Mouse (Mus musculus) thymus, postnatal 4 days (tissue): ENCODE results near the gene Brd7.

ENCODE experiments used
- DNase-seq: peaks from one replicate; pipeline ENCODE4 v3.0.0; 2021

Gene Brd7

DNA sequence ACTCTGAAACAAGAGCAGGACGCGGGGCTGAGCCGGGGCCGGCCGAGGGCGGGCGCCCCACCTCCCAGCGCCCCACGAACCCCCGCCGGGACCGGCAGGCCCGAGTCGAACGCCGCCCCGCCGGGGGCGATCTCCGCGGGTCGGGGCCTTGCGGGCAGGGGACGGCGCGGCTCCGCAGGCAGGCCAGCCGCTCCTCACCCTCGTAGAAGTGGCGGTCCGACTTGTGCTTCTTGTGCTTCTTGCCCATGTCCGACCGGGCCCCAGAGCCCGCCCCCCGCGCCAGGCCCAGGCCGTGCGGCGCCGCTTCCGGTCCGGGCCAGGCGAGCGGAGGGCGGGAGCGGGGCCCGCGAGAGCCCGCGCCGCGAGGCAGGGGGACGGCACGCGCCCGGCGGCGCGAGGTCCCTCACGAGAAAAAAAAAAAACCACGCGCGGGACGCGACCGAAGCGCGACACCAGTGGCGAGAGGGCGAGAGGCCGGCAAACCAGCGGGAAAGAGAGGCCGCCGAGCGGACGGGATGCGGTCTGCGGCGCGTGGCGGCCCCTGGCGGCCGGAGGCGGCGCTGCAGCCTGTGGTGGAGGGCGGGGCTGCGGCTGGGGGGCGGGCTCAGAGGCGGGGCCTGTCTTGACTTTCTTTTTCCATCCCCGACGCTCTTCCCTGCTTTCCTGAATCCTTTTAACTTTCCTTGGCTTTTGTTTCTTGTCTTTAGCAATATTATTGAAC lies at the start of gene Brd7:
TSS of gene Brd7 (minus strand) at position 487 of the 721 bp plus-strand sequence.
- peak; percentile 90 for DNase-seq

DNA sequence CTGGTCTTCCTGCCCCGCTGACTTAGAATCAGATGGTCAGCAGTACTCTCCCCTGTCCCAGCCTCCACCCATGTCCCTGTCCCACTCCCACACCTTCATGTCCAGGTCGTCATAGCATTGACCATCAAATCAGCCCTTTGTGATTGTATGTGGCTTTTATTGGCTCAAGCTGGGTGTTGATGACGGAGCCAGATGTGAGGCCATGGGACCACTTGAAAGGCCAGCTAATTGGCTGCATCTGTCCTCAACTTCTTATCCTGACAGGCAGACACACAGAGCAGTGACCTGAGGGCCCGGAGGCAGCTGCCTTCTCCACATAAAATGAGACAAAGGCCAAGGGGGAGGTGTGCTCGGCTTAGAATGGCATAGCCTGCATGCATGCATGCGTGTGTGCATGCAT lies 49.5 kb upstream of the Brd7 start:
- no peak for DNase-seq

DNA sequence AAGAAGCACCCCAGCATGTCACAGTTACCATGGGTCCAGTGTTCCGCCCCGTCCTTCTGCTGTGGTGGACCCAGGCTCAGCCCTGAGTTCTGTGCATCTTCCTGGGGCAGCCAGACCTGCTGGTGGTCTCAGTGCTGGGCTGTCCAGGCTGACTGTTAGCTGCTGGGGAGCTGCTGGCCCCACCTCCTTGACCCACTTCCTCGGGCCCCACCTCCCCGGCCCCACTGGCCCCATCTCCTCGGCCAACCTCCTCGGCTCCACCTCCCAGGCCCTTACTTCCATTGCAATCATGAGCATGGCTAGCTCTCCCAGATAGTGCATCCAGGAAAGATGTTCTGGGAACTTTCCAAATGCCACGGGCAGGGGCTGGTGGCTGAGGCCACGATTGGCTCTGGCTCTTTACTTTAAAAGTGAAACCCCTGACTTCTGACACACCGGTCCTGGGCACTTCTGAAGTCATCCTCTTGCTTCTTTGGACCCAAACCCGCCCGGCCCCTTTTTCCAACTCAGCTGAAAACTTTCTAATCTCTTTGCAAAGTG lies 47.5 kb upstream of the Brd7 start:
- no peak for DNase-seq

DNA sequence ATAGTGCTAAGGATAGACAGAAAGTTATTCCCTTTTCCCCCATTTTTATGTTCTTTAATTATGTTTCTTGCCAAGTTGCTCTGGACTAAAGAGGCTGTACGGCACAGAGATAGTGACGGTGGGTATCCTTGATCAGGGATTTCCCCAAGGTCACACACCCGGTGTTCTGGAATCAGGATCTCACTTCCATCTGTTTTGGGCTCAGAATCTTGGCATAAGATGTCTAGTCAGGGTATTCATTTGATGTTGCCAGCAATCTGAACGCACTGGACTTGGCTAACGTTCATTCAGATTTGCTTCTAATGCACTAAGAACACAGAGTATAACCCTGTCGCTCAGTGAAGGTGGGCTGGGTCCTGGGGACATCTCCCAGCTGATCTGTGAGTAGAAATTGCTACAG lies 45.7 kb upstream of the Brd7 start:
- no peak for DNase-seq

DNA sequence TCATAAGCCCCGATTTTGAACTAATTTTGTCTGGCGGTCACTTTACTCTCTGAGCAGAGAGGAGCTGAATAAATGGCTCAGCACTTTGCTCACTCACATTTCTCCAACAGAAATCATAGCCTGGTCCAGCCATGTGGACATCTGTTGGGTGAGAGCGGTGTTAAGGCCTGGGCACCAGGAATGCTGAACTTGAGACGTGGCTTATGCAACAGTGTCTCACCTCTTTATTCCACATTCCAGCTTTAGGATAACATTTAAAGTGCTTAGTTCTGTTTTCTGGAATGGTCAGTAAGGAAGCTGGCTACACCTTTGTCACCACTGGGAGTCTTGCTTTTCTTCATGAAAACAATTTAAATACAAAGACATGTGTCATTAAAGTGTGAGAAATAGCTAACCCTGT lies 36.1 kb upstream of the Brd7 start:
- DNase-seq: no peak

DNA sequence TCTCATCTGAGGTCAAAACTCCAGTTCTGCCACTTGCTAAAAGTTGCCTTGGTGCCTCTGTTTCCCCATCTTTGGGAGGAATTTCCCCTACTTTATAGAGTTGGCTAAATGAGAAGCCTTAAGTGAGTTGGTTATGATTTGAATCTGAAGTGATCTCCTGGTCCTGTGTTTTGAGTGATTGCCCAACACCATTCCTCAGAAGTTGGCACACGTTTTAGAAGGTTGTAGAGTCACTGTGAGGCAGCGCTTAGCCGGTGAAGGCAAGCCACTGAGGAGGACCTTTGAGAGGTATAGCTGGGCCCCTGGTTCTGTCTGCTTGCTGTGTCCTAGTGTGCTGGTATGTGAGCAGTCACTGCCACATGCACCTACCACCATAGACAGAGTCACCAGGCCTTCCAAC lies 31.3 kb upstream of the Brd7 start:
- DNase-seq: no peak

DNA sequence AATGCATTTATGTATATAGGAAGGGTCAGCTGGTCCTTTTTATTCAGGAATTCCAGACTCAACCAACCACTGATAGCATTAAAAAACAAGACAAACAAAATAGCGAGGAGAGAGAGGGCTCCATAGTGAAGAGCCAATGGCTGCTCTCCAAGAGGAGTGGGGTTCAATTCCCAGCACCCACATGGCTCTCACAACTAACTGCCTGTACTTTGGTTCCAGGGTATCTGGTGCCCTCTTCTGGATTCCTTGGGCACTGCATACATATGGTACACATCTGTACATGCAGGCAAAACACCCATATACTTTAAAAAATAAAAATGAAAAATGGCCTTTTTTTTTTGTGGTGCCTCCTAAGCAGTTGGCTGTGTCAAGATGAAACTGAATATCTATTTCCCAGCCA lies 28.8 kb upstream of the Brd7 start:
- DNase-seq: peak; percentile 69

DNA sequence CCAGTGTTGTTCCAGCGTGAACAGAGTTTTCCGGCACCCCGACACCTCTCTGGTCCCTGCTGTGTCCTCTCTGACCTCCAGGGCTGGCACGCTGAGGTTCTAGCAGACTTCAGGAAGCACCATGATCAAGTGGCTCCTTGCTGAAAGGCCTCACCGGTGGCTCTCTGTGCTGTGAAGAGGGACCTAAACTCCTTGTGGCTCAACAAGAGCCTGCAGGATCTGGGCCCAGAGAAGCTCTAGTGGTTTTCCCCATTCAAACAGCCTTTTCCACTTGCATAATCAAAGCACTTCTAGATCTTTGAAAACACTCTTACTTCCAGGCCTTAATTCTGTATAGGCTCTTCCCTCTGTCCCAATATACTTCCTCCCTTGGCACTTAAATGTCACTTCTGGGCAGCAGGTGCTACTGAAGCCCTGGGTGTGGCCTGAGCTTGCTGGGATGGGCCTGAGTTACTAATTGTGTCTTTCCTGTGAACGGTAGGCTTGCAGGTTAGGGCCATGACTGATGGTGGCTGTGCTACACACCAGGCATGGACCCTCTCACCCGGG lies 26.8 kb upstream of the Brd7 start:
- DNase-seq: no peak

DNA sequence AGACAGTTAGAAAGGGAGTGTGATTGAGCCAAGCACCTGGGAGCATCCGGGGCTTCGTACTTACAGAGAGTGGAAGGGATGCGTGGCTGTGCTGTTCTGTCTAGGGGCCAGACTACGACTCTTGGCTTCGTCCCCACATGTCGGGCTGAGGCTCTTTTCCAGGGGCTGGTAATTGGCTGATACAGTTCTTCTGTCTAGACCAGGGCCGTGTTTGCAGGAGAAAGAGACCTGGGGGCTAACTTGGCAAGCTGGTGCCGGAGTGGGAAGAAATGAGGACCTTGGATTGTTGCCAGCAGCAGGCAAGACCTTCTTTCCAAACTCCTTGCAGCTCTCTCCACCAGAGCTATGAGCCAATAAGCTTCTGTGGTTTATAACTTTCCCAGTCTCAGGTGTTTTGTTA lies 25.9 kb upstream of the Brd7 start:
- no peak for DNase-seq

DNA sequence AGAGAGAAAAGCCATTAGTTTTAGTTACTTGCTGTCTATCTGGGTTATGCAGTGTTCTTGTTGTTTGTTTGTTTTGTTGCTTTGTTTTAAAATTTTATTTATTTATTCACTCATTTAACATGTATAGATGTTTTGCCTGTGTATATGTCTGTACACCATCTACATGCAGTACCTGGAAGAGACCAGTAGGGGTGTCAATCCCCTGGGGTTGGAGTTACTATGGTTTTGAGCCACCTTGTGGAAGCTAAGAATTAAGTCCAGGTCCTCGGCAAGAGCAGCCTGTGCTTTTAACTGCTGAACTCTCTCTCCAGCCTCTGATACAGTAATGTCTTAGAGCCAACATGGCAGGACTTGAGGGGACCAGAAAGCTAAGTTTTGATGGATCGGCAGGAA lies 21.2 kb upstream of the Brd7 start:
- no peak for DNase-seq

DNA sequence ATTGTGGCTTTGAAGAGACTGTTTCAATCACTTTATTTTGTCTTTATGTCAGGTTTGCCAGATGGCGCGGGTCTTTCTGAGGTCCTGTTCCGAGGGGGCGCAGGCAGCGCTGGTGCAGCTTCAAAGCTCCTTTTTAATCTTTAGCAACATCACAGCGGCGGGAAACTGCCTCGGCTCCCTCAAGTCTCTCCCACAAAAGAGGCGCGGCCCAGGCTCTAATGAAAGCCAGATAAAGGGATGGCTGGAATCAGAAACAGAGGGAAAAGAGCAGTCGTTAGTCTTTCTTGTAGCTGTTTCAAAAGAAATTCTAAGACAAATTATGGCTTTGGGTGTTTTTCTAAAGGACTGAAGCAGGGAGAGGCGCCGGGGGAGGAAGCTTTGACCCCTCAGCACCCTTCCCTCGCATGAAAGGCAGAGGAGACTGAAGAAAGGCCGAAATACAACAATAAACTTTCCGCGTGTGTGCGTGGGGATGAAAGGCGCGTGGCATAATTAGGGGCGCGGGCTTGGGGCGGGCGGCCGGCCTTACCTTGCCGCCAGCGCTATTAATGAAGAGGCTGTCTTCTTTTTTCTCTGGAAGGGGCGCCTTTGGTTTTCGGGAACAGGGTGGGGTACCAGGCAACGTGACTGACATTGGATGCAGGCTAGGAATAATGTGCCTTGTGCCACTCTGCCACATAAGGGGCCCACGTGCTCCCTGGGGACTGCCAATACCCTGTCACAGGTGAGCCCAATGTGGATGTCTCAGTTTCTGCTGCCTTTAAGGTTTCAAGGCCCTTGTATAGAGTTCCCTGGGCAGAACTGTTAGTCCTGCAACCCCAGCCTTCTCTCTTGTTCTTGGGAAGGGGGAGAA lies 20.5 kb upstream of the Brd7 start:
- peak; percentile 42 for DNase-seq

DNA sequence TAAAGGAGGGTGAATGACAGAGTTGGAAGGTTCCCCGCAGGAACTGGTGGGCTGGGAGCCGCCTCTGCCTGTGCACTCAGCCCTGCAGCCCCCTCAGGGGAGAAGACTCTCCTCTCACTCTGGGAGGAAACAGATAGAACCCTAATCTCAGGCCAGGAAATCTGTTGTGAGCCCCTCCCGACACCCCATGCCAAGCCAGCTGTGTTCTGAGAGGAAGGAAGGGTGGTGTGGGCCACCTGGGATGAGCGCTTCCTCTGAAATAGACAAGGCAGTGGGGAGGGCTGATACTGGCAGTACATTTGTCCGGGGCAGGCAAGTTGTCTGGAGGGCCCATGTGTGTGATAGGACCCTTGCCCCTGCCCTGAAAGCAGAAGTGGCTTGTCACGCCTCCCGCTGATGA lies 18.5 kb upstream of the Brd7 start:
- DNase-seq: peak; percentile 49

DNA sequence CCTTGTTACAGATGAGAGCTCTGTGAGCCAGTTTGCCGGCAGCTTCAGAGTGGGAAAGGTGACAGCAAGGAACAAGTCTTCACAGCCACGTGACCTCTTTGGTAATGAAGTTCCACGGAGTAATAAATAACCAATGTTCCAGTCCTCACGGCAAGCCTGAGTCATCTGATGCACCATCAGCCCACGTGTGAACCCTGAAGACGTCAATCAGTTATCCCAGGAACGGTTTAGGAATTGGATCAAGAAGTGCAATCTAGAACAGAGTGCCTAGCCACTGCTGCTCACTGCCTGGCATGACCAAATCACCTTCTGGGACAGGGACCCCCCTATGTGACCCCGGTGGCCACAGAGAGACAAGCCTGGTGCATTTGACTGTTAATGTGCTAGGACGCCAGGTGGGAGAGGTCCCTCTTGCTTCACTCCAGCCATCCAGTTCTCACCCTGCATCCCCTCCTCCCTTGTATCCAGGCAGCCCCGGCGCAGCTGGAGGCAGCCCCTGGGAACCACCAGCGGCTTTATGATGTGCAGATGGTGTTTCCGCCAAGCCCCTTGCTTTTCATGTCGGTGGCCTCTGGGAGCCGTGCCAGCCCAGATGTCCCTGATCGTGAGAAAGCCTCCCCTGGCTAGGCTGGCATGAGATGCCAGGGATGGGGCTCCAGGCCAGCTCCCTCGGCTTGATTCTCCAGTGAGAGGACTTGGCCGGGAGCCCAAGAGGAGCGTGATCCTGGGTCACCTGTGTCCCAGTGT lies 15.0 kb upstream of the Brd7 start:
- peak; percentile 57 for DNase-seq

DNA sequence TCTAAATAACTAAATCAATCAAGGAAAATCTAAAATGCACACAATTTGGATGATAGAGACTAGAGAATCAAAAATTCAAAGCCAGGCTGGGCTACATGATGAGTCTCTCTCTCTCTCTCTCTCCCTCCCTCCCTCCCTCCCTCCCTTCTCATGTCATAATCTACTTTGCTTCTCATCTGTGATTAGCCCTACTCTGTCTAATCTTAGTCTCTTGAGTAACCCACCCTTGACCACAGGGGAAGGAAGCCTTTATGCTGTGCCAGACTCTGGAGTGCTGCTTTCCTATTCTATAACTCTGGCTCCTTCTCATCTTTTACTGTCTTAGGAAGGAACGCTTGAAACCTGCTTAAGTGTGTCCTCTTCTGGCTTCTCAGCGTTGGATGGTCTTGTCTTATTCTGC lies 9.5 kb upstream of the Brd7 start:
- no peak for DNase-seq

DNA sequence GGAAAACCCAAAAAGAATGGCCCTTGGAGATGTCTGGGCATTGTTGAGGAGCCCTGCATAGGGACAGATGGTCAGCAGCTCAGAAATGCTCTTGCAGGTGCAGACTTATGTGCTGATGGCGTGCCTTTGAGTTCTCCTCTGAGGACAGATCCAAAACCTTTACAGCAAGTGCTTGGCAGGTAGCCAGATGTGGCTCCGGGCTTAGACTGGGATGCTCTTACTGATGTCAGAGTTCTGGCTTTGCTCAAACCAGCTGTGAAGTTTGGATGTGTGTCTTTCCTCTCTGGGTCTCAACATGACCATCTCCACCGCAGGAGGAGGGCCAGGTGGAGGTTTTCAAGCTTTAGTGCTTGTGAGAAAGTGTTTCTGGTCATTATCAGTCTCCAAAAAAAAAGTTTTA lies 7.8 kb upstream of the Brd7 start:
- DNase-seq: no peak

DNA sequence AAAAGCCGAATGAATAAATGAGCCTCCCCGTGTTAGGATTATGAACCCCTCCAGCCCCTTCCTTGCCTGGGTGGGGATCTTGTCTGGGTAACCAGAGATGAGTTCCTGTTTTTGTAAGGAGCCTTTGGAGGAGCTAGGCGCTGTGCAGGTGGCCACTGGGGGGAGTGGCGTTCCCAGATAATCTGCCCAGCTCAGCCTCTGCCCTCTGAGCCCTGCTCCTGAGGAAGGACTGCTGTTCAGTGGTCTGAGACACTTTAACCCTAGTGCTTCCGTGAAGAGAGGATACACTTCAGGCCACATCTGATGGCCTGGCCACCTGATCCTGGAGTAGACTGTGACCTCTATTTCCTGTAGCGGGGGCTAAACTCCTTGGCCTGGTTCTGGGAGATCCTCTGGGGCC lies 7.2 kb upstream of the Brd7 start:
- peak; percentile 41 for DNase-seq

DNA sequence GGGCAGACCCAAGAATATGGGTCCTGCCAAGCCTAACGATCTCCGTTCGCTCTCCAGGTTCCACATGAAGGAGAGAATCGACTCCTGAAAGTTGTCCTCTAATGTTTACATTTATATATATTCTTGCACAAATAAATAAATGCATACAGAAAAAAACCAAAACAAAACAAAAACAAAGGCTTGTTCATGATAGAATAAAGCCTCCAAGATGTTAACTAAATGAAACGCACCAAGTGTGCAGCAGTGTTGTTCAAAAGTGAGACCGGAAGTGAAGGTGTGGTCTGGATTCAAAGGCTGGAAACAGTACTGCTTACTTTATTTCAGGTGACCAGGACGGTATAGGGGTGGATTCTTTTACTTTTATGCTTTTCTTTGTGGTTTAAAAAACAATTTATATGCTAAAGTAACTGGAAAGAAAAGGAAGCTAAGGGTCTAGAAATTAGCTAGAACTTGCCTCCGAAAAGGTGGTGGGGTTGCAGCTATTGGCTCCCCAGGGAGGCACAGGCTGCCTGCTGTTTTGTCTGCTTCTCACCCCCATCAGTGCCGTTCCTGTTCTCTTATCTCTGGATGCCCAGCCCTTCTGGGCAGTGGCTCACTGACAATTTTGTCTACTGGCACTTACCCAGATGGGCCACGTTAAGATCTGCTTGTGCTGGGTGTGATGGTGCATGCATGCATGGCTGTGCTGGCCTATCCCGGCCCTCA lies 604 bp upstream of the Brd7 start:
- no peak for DNase-seq

DNA sequence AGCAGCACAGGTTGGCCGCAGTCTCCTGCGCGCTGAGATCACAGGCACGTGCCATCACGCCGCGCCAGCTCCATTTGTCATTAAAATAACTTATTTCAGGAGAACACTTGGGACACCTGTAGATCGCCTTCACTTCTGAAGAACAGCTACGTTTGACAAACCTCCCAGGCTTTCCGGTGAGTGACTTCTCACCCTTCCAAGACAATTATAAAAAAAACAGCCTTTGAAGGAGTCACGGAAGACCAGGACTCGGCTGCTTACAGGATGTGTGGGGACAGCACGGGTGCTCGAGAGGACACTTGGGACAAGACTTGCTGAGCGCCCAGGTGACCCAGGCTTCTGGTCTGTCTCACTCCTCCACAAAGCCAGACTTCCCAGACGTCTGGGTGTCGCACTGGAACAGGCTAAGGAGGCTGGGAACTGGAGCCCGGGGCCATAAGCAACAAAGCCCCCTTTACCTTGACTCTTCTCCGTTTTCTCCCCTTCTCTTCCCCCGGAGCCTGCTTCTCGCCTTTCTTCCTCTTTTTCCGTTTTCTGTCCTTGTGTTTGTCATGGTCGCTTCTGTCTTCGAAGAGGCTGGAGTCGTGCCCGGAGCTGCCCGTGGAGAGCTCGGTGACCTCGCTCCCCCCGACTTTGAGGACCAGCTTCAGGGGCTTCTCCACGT lies 818 bp downstream of the Brd7 start:
- DNase-seq: peak; percentile 40

DNA sequence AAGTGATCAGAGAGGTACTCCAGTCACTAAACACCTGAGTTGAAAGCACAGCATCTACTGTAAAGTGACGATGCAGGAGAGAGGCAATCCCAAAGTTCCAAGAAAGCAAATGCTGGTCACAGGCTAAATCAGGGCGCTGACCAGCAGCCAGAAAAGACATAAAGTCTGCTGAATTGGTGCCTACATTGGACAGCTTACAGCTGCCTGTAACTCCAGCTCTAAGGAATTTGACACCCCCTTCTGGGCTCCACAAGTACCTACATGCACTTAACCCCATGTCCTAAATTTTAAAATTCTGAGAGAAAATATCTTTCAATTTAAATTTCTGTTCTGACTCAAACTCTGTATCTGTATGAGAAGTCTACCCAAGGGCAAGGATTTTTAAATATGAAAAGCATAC lies 2.0 kb downstream of the Brd7 start:
- DNase-seq: no peak

DNA sequence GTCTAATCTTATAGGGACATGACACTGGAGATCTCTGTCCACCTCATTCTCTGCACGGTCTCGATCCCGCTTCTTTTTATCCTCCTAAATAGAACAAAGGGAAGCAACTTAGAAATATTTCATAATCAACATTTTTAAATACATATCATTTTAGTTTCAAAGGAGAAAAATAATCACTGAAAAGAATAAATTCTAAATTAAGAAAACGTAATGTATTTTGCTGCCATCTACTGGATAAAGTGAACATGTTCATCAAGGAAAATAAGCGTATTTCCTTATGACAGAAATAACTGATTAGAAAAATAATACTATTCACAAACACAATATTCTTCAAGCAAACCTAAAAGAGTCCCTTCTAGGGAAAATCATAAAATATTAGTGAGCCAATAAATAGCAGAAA lies 4.0 kb downstream of the Brd7 start:
- no peak for DNase-seq

DNA sequence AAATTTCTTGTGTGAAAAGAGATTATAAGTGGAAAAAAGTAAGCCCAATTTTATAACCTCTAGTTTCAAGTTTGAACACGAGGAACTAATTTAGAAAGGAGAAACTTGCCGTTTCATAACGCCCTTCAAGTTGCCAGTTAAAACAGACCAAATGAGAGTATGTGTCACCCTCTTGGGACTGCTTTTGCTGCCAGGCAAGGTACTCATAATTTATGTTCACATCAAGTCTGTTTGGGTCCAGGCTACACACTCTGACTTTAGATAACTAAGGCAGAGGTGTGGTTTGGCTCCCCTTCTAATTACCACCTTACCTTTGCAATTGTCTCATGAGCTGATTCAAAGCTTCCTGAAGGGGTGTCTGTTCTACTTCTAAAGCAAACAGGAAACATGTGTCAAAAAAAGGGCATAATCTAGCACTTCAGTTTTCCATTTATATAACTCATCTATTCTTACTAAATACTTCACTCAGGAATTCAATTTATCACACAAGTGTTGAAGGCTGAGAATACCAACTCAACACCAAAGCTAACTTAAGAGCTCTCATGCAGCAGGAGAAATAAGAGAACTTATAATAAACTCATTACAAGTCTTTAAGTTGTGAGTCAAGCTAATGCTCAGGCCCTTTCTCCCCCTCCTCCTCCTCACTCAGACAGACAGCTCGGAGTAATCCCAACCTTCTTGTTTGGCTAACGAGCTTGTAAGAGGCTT lies 4.6 kb downstream of the Brd7 start:
- no peak for DNase-seq
